Mouse (Mus musculus): ENCODE data around the gene Celf5. TPM values are rescaled to one million over a fixed set of nuclear protein-coding genes. Genes with fewer than 3 reads are reported as not detected.

The Celf5 gene
- polyA plus RNA-seq, 1 experiment from 2014 or later, result 79.4 TPM

- Histone ChIP-seq H3K4me2 (replicated peaks) (no peak overlapping the region), H3K36me3 (no peaks in the 10 kb centered on the region), H3K27me3 (peaks cover 24% of the 10 kb centered on the region), H3K9ac (replicated peaks) (no peak overlapping the region), H3K4me1 (replicated peaks) (0 out of 2 replicates have a peak, but pooled peaks cover 1% of the 10 kb centered on the region), H3K4me3 (replicated peaks) (no peak overlapping the region), H3K27ac (no peak overlapping the region), H3K9me3 (no peaks in the 10 kb centered on the region)
- WGBS, result 81% methylated on average over 13 of the region's 13 CpGs
- no peak for ATAC-seq
These were observed 25.4 kb upstream of the Celf5 start for GRCm38 (mm10) chr10:81507691-81508489.

- H3K27ac ChIP-seq, result no peak overlapping the region
- no peak overlapping the region for H3K4me2 ChIP-seq (replicated peaks)
- WGBS, result 31% methylated on average over 6 of the region's 6 CpGs
- no peaks in the 10 kb centered on the region for H3K36me3 ChIP-seq
- ATAC-seq, result no peak
- no peaks in the 10 kb centered on the region for H3K9me3 ChIP-seq
- no peak overlapping the region for H3K9ac ChIP-seq (replicated peaks)
- 0 out of 2 replicates have a peak, but pooled peaks cover 3% of the 10 kb centered on the region for H3K4me1 ChIP-seq (replicated peaks)
- no peak overlapping the region for H3K4me3 ChIP-seq (replicated peaks)
- H3K27me3 ChIP-seq, result peaks cover 19% of the 10 kb centered on the region
These were observed 24.6 kb upstream of the Celf5 start for GRCm38 (mm10) chr10:81507095-81507494.

DNA sequence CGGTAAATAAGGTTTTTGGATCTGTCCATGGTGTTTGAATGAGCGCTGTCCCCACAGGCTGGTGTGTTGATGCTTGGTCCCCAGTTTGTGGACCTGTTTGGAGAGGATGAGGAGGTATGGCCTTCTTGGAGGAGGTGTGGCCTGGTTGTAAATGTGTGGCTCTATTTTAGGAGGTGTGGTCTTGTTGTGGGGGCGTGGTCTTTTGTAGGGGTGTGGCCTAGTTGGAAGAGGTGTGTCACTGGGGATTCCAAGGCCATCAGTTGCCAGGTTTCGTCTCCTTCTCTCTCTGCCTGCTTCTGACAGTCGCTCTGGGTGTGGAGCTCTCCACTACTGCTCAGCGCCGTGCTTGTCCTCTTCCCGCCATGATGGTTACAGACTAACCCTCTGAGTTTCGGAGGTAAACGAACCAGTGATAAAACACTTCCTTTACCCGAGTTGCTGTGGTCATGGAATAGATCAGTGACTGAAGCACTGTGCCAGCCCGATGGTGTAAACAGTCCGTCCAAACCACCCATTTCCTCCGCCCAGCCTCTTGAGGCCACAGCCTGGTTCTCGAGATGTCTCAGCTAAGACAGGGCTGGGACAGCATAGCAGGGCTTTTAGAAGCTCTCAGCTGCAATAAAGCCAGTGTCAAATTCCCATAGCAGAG lies 22.6 kb upstream of the Celf5 start:
- WGBS, result 82% methylated on average over 15 of the region's 15 CpGs
- no peak overlapping the region for H3K27ac ChIP-seq
- no peak overlapping the region for H3K4me2 ChIP-seq (replicated peaks)
- H3K4me3 ChIP-seq (replicated peaks), result no peak overlapping the region
- H3K4me1 ChIP-seq (replicated peaks), result 0 out of 2 replicates have a peak, but pooled peaks cover 3% of the 10 kb centered on the region
- ATAC-seq, result no peak
- peaks cover 14% of the 10 kb centered on the region; the same call in 1 of the 2 replicates for H3K27me3 ChIP-seq
- no peak overlapping the region for H3K9ac ChIP-seq (replicated peaks)
- H3K36me3 ChIP-seq, result no peaks in the 10 kb centered on the region
- no peaks in the 10 kb centered on the region for H3K9me3 ChIP-seq

GRCm38 (mm10) chr10:81502658-81503057 lies 20.1 kb upstream of the Celf5 start:
- peak overlapping the region; percentile 63 for H3K9ac ChIP-seq (replicated peaks)
- H3K4me2 ChIP-seq (replicated peaks), result peak overlapping the region; percentile 64
- 10% methylated on average over 36 of the region's 36 CpGs for WGBS
- no peaks in the 10 kb centered on the region for H3K36me3 ChIP-seq
- no peaks in the 10 kb centered on the region for H3K9me3 ChIP-seq
- ATAC-seq, result peak; percentile 53
- peak overlapping the region; percentile 38 for H3K4me3 ChIP-seq (replicated peaks)
- 0 out of 2 replicates have a peak, but pooled peaks cover 3% of the 10 kb centered on the region for H3K4me1 ChIP-seq (replicated peaks)
- no peak overlapping the region for H3K27ac ChIP-seq
- peaks cover 11% of the 10 kb centered on the region; the same call in 1 of the 2 replicates for H3K27me3 ChIP-seq

- WGBS, result 83% methylated on average over 5 of the region's 5 CpGs
- H3K27ac ChIP-seq, result no peak overlapping the region
- ATAC-seq, result no peak
- H3K4me2 ChIP-seq (replicated peaks), result no peak overlapping the region
- no peak overlapping the region for H3K4me3 ChIP-seq (replicated peaks)
- peaks cover 9% of the 10 kb centered on the region for H3K4me1 ChIP-seq (replicated peaks)
- no peaks in the 10 kb centered on the region for H3K9me3 ChIP-seq
- H3K27me3 ChIP-seq, result peaks cover 11% of the 10 kb centered on the region; the same call in 1 of the 2 replicates
- no peaks in the 10 kb centered on the region for H3K36me3 ChIP-seq
- no peak overlapping the region for H3K9ac ChIP-seq (replicated peaks)
These were observed 19.4 kb upstream of the Celf5 start for GRCm38 (mm10) chr10:81501863-81502262.

DNA sequence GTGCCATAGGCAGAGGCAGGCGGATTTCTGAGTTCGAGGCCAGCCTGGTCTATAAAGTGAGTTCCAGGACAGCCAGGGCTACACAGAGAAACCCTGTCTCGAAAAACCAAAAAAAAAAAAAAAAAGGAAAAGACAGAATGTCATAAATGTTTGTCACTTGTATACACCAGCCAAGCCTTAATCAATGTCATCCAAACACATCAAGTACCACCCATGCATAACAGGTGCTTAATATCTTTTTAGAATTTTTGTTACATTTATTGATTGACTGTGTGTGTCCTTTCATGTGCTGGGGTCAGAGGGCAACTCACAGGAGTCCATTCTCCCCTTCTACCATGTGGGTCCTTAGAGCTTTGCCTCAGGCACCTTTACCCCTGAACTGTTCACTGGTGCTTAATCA lies 17.5 kb upstream of the Celf5 start, which contains the start of gene S1pr4:
S1pr4 (minus strand) TSS at position 101 of the 400 bp plus-strand sequence.
- Histone ChIP-seq H3K36me3 (no peaks in the 10 kb centered on the region), H3K4me1 (replicated peaks) (peaks cover 16% of the 10 kb centered on the region), H3K27ac (no peak within 1 kb of the TSS), H3K9me3 (no peaks in the 10 kb centered on the region), H3K4me3 (replicated peaks) (no peak within 1 kb of the TSS), H3K9ac (replicated peaks) (0 out of 2 replicates have a peak within 1 kb of the TSS, but pooled peaks have one; percentile 21), H3K27me3 (peaks cover 11% of the 10 kb centered on the region; the same call in 1 of the 2 replicates), H3K4me2 (replicated peaks) (no peak within 1 kb of the TSS)
- 93% methylated on average over 3 of the region's 3 CpGs for WGBS
- no peak for ATAC-seq

DNA sequence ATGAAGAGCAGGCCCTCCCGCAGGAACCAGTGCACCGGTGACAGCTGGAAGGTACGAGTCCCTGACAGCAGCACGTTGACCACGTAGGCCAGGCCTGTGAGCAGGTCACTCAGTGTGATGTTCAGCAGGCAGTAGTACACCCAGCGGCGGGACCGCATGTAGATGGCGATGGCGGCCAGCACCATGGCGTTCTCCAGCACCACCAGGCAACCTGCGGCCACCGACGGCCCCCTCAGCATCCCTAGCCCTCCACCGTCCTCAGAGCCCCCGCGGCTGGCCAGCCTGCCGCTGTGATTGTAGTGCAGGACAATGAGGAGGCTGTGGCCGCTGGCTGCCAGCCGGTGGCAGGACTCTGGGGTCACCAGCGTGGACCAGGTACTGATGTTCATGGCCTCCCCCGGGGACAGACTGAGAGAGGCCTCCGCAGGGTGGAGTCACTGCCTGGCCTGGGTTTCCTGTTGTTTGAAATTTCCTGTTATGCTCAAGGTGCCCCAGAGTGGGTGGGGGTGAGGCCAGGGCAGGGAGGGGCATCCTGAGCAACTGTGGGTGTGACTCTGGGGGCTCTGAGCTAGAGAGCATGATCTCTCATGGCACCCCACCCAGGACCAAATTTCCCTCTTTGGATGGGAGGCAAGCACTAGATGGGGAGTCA lies 16.9 kb upstream of the Celf5 start:
- Histone ChIP-seq H3K27ac (no peak overlapping the region), H3K27me3 (peaks cover 11% of the 10 kb centered on the region; the same call in 1 of the 2 replicates), H3K4me3 (replicated peaks) (no peak overlapping the region), H3K4me1 (replicated peaks) (peaks cover 23% of the 10 kb centered on the region), H3K36me3 (no peaks in the 10 kb centered on the region), H3K9me3 (no peaks in the 10 kb centered on the region), H3K4me2 (replicated peaks) (no peak overlapping the region), H3K9ac (replicated peaks) (0 out of 2 replicates have a peak overlapping the region, but pooled peaks have one; percentile 21)
- 76% methylated on average over 23 of the region's 23 CpGs for WGBS
- ATAC-seq, result no peak

DNA sequence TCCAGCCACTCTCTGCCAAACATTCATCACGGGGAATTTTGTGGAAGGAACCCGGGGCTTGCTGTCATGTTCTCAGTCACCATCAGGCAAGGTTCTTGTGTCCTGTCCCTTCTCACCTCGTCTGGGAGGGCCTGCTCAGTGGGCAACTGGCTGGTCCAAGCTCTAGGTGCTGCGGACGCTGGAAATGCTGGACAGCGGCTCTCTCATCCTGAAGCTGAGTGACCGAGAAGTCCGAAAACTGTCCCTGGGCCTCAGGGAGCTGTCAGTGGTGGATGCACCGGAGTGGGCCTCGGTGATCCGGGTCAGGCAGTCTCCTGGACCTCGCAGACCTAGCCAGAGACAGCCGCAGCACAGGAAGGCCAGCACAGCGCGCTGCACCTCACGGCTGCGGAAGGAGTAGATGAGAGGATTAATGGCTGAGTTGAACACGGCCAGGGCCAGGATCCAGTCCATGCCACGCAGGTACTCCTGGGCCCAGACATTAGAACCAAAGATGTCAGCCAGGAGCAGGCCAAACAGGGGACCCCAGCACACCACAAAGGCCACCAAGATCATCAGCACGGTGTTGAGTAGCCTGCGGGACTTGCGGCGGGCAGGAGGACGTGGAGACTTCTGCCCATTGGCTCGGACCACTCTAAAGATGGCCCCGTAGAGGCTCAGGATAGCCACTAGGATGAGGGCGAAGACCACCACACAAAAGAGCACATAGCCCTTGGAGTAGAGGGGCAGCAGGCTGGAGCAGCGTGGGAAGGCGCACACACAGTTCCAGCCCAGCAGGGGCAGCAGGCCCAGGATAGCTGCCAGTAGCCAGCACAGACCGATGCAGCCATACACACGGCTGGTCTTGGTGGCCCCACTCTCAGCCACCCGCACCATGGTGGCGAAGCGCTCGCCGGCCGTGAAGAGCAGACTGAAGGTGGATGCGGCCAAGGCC lies 16.1 kb upstream of the Celf5 start:
- H3K36me3 ChIP-seq, result 0 out of 2 replicates have a peak, but pooled peaks cover 2% of the 10 kb centered on the region
- H3K27me3 ChIP-seq, result peaks cover 8% of the 10 kb centered on the region; the same call in 1 of the 2 replicates
- 86% methylated on average over 38 of the region's 38 CpGs for WGBS
- no peak for ATAC-seq
- H3K9me3 ChIP-seq, result no peaks in the 10 kb centered on the region
- H3K4me1 ChIP-seq (replicated peaks), result peaks cover 25% of the 10 kb centered on the region
- H3K9ac ChIP-seq (replicated peaks), result 0 out of 2 replicates have a peak overlapping the region, but pooled peaks have one; percentile 21
- no peak overlapping the region for H3K27ac ChIP-seq
- H3K4me3 ChIP-seq (replicated peaks), result no peak overlapping the region
- no peak overlapping the region for H3K4me2 ChIP-seq (replicated peaks)

- no peak overlapping the region for H3K27ac ChIP-seq
- WGBS, result 84% methylated on average over 17 of the region's 17 CpGs
These were observed 15.1 kb upstream of the Celf5 start for GRCm38 (mm10) chr10:81497401-81498270.

DNA sequence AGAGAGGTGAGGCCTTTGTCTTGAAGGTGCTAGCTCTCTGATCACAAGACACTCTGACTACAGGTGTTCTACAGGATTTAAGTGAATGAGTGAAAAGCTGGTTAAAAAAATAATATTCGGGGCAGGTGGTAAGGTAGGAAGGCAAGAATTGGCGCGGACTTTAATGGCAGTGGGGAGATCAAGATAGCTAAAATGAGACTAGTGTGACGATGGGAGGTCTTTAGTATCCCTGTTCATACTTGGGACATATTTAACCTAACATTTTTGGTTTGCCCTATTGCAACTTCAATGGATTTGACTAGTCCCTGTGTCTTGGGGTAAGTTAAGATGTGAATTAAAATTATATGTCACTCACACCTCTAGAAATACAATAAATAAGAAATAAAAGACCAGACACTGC lies 14.5 kb upstream of the Celf5 start:
- no peak for ATAC-seq
- 39% methylated on average over 4 of the region's 4 CpGs for WGBS

More at GRCm38 (mm10) chr10:81497401-81498270, 15.1 kb upstream of the Celf5 start:
- Histone ChIP-seq H3K27me3 (no peaks in the 10 kb centered on the region), H3K9me3 (no peaks in the 10 kb centered on the region), H3K36me3 (peaks cover 11% of the 10 kb centered on the region), H3K9ac (replicated peaks) (0 out of 2 replicates have a peak overlapping the region, but pooled peaks have one; percentile 11), H3K4me1 (replicated peaks) (peaks cover 21% of the 10 kb centered on the region), H3K4me3 (replicated peaks) (peak overlapping the region; percentile 82), H3K4me2 (replicated peaks) (peak overlapping the region; percentile 52)
- ATAC-seq, result no peak

More for the DNA sequence above, 14.5 kb upstream of the Celf5 start:
- H3K9ac ChIP-seq (replicated peaks), result peak overlapping the region; percentile 45
- H3K4me3 ChIP-seq (replicated peaks), result peak overlapping the region; percentile 82
- H3K9me3 ChIP-seq, result no peaks in the 10 kb centered on the region
- H3K36me3 ChIP-seq, result peaks cover 18% of the 10 kb centered on the region
- H3K4me2 ChIP-seq (replicated peaks), result peak overlapping the region; percentile 52
- H3K4me1 ChIP-seq (replicated peaks), result peaks cover 21% of the 10 kb centered on the region
- no peaks in the 10 kb centered on the region for H3K27me3 ChIP-seq
- H3K27ac ChIP-seq, result peak overlapping the region; percentile 27

Data from midbrain, embryonic 13.5 days (tissue).